Mouse (Mus musculus) brain, embryonic 14.5 days (tissue): ENCODE measurements around the gene Clta.

Experiments used
- CTCF ChIP-seq: fragments of 200-500 bp; IDR thresholded peaks from 2 replicates; pipeline ENCODE4 v1.5.1; 2012; ENCODE audit warnings: inconsistent platforms, mild to moderate bottlenecking, moderate library complexity, borderline replicate concordance; ENCODE audit not compliant: insufficient read depth, insufficient read length; ENCODE audit errors: extremely low read depth
- POLR2A ChIP-seq: fragments of 200-500 bp; IDR thresholded peaks from 2 replicates; pipeline ENCODE4 v1.6.1; 2012; ENCODE audit warnings: mild to moderate bottlenecking, inconsistent platforms, borderline replicate concordance; ENCODE audit not compliant: poor library complexity, insufficient read depth, insufficient read length, severe bottlenecking; ENCODE audit errors: extremely low read depth

GRCm38 (mm10) chr4:43971541-43972136, 32.6 kb upstream of the Clta start:
- TF ChIP-seq CTCF (no peak), POLR2A (no peak)
